Mouse (Mus musculus): ENCODE data around the gene Grk5. TPM values are rescaled to one million over a fixed set of nuclear protein-coding genes. Genes with fewer than 3 reads are reported as not detected.

Gene Grk5
- total RNA-seq, 1 experiment from 2014 or later, result 18.9 TPM

DNA sequence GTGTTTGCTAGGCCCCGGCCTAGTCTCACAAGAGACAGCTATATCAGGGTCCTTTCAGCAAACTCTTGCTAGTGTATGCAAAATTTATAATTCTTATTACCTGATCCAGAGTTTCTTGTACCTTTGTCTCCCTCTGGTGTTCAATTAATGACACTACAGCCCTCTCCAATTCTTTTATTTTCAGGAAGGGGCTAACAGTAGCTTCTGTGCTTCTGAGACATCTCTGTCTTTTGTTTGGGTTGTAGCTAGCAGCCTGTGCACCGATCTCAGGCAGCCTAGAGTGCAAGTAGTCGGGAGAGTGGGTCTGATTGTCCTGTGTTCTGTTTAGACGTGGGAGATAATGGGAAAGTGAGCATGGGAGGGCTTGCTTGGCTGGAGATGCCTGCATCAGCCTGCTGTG lies 208.2 kb downstream of the Grk5 start:
- peak; percentile 76 for ATAC-seq (ENCODE audit: extremely low read depth, insufficient number of reproducible peaks, low FRiP score, poor library complexity, severe bottlenecking)

DNA sequence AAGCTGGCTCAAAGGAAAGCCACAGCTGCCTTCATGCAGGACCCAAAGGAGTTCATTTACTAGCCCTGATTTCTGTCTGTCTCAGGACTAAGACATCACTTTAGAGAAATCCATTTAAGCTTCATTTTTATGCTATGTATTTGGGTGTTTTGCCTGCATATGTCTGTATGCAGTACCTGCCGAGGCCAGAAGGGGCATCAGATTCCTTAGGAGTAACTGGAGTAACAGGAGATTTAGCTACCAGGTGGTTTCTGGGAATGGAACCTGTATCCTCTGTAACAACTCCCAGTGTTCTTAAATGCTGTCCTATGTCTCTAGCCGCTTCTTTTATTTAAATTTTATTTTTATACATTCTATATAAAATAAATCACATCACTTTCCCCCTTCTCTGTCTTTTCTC lies 220.6 kb downstream of the Grk5 start:
- ATAC-seq (ENCODE audit: extremely low read depth, insufficient number of reproducible peaks, low FRiP score, poor library complexity, severe bottlenecking), result no peak

DNA sequence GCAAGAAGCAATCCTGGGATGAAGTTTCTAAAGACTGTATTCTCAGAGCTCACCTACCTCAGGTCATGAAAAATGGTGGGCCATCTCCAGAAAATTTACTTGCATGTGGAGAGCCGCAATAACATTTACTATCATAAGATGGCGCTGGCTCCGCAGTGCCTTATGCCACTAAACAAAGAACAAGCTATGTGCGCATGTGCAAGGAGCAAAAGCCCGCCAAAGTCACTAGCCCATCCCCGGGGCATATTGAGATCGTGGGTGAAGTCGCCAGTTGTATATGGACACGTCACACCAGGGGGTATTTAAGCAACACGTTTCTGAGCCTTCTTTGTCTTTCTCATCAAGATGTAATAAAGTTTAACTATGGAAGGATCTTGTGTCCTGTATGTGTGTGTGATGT lies 241.5 kb downstream of the Grk5 start:
- no peak for ATAC-seq (ENCODE audit: extremely low read depth, insufficient number of reproducible peaks, low FRiP score, poor library complexity, severe bottlenecking)

DNA sequence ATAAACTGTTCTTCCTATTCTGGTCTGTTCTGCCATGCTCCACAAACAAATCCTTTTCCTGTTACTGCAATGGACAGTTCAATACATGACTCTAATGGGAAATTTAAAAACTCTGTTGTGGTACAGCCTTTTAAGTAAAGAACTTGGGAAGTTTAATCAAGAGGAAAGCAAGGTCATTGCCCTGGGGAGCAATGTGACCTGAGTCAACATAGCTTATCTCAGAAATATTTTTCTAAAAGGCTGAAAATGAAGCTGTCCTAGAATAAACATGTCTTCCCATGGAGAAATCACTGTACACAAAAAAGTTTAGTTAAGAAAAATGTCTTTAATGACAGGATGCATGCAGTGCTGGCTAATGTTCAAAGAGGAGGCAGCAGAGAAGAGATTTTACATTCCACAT lies 249.1 kb downstream of the Grk5 start:
- ATAC-seq (ENCODE audit: extremely low read depth, insufficient number of reproducible peaks, low FRiP score, poor library complexity, severe bottlenecking), result no peak

DNA sequence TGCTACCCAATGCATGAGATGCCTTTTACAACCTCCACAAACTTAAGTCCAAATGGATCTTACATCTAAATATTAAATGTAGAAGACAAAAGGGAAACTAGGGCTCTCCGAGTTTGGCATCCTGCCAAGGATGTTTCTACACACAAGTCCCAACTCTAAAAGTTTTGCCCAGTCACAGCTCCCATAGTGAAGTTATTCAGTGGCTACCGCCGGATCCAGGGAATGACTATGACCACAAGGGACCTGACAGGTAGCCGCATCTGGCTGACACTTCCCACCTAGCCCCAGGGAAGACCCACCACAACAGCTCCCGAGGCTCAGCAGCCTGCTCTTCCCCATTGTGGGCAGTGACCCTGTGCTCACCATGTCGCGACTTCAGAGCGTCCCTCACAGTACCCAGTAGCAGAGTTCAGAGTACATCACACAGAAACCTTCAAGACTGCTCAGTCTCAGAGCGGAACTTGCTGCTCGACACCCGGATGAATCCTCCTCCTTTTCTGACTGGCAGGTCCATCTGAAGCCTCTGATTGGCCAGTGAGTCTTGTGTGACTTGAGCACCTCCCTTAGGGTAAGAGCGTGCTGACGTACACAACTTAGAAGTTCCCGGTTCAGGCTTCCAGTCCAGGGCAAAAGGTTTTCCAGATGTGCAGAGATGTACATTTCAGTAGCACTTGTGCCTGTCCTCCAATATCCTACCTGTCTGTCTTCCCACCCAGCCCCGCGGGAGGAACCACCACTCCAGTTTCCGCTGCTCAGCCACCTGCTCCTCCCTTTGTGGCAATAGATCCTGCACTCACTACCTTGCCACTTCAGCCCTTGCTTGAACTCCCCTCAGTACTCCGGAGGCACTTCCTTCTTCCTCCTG lies 251.0 kb downstream of the Grk5 start, which contains the start of gene Zfp950:
TSS of gene Zfp950 (minus strand) at position 499 of the 865 bp plus-strand sequence.
- ATAC-seq (ENCODE audit: extremely low read depth, insufficient number of reproducible peaks, low FRiP score, poor library complexity, severe bottlenecking), result peak; percentile 100

DNA sequence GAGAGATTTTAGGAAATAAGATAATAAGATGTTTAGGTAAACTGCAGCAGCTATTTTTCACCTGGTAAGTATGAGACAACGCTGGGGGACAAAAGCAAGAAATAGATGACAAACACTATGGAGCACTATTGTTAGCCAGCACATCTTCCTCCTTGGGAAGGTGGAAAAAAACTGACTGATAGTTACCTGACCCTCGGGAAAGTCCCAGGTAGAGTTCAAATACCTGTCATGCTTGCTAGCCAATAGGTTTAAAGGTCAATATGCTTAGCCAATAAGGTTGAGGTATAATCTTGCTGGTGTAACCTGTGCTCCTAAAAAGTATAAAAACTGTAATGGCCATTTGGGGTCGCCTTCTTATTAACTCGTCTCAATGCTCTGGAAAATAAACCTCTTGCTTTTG lies 251.8 kb downstream of the Grk5 start:
- no peak for ATAC-seq (ENCODE audit: extremely low read depth, insufficient number of reproducible peaks, low FRiP score, poor library complexity, severe bottlenecking)

Other genes starting within 250 kb of the Grk5 start
- gene Nanos1, start 133.8 kb upstream of the Grk5 start, total RNA-seq (2017), result 2.7 and 3.7 TPM in 2 replicates
- gene Eif3a, start 99.1 kb upstream of the Grk5 start, total RNA-seq (2017), result 236 and 241 TPM in 2 replicates
- gene Fam45a, start 78.2 kb upstream of the Grk5 start, total RNA-seq (2017), result 33.8 and 34.8 TPM in 2 replicates
- gene Sfxn4, start 28.3 kb upstream of the Grk5 start, total RNA-seq (2017), result 6.0 and 8.4 TPM in 2 replicates
- 22.7 and 24.7 TPM in 2 replicates for gene Prdx3, start 15.2 kb upstream of the Grk5 start, total RNA-seq (2017)